In the genomic region with DNA sequence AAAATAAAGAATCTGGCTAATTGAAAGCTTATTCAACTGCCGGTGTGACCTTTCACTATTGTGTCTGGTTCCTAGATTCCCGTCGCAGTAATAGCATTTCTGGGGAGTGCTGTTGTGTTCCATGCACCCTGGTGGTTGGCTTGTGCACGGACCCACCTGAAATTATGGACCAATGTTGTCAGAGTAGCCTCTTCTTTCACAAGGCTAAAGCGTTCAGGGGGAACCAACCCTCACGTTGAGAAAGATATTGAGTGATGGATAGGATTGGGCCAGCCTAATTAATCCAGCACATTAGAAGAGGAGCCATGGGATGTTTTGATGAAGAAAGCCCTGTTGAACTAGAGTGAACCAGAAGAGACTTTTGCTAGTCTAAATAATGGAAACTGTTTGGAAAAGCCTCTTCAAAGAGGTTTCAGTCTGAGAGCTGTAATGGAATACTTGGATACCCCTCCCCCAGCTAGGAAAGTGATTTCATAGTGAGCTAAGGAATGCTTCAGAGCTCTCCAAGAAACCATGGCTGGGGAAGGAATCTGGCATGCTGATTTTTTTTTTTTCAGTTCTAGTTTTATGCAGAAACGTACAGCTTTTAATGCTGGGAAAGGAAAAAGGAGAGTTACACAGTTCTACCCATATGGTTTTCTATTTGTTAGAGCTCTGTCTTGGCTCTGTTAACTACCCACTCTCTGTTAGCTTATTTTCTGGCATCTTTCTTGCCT, we compare ENCODE assay signal across 8 mouse cellular contexts.
DNase-seq lines count a peak whose midpoint lies in the region; ATAC-seq lines count a peak whose summit lies in the region.

No protein-coding gene starts in this region.

- 67% methylated on average over 7 of the region's 7 CpGs for WGBS in heart, embryonic 14.5 days

- H3K4me3 ChIP-seq in heart, embryonic 14.5 days (ENCODE audit: control insufficient read depth in 1 of 2, insufficient read depth in 1 of 2, low read depth in 1 of 2, low read length in 2 of 2), result no peak overlapping the region

- no peak for ATAC-seq in heart, embryonic 14.5 days (ENCODE audit: insufficient number of reproducible peaks, insufficient read depth, low FRiP score, low read depth)
- ATAC-seq in erythroblast, adult 5-6 weeks (replicated peaks; ENCODE audit: low FRiP score, poor library complexity, severe bottlenecking), result no peak

- H3K4me1 ChIP-seq in heart, embryonic 14.5 days (ENCODE audit: control insufficient read depth in 2 of 2, insufficient read depth in 2 of 2, low read length in 2 of 2), result peaks cover 0 to 3% of the 10 kb centered on the region in 2 experiments; a peak in 1 of 4 replicates

- H3K4me2 ChIP-seq in heart, embryonic 14.5 days (ENCODE audit: low read length), result no peak overlapping the region

- no peaks in the 10 kb centered on the region for H3K27me3 ChIP-seq in heart, embryonic 14.5 days (ENCODE audit: control insufficient read depth, insufficient read depth, low read length)

- DNase-seq in layer of hippocampus, adult 11-12 months (ENCODE audit: low spot score), result peak; percentile 28
- no peak for DNase-seq in layer of hippocampus, postnatal 10 days (ENCODE audit: low spot score in 2 of 2)
- DNase-seq in embryo, embryonic 10.5 days (ENCODE audit: low spot score), result peak; percentile 69
- DNase-seq in lung, postnatal 10 days, result peak; percentile 83
- DNase-seq in gastrocnemius, adult 8-10 months (ENCODE audit: low spot score in 2 of 2), result no peak
- no peak for DNase-seq in left cerebral cortex, adult 11 months (ENCODE audit: low spot score)

- peak overlapping the region; percentile 65 to 67 for H3K27ac ChIP-seq in heart, embryonic 14.5 days (replicated peaks in 1 of 2; ENCODE audit: control insufficient read depth in 1 of 2, insufficient read depth in 1 of 2, low read depth in 2 of 2, low read length in 2 of 2)

- H3K9ac ChIP-seq in heart, embryonic 14.5 days (ENCODE audit: low read length), result no peak overlapping the region

- no peaks in the 10 kb centered on the region for H3K9me3 ChIP-seq in heart, embryonic 14.5 days (ENCODE audit: control insufficient read depth, low read length)

- H3K36me3 ChIP-seq in heart, embryonic 14.5 days (ENCODE audit: control insufficient read depth, insufficient read depth, low read length), result no peaks in the 10 kb centered on the region

Comparison
In these comparisons a context has a peak if more than half of its experiments do, and no peak if none do; other contexts are left out.
1. DNase-seq: peak in layer of hippocampus, adult 11-12 months (single experiment), embryo, embryonic 10.5 days (single experiment) and lung, postnatal 10 days (single experiment); none in layer of hippocampus, postnatal 10 days (0 of 2), gastrocnemius, adult 8-10 months (0 of 2) and left cerebral cortex, adult 11 months (single experiment).